Mouse (Mus musculus): ENCODE data around the gene Csmd2. TPM values are rescaled to one million over a fixed set of nuclear protein-coding genes. Genes with fewer than 3 reads are reported as not detected.

The Csmd2 gene
- polyA plus RNA-seq, 1 experiment from 2014 or later = 0.03 TPM

DNA sequence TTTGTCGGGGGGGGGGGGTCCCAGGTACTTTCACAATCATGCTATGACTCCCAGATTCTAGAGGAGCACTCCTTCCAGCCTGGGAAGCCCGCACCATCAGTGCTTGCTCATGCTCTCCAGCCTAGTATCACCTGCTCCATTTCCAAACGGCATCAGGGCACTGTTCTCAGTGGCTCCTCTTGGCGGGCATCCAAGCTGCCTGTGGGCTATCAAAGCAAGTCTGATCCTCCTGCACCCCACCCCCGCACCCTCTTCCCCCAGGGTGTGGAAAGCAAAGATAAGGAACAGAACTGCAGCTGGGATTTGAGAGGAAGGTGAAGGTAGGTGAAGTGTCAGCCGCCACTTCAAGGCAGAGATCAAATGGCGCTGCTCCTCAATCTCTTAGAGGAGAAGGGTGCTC lies 128.7 kb downstream of the Csmd2 start:
- 42% methylated on average over 7 of the region's 7 CpGs for WGBS (ENCODE audit: insufficient replicate concordance)
- H3K9ac ChIP-seq = no peak overlapping the region
- ATAC-seq (ENCODE audit: insufficient read depth) = no peak
- no peak overlapping the region for H3K4me2 ChIP-seq
- no peak overlapping the region for H3K27ac ChIP-seq (replicated peaks)
- H3K4me1 ChIP-seq (replicated peaks) = no peaks in the 10 kb centered on the region
- H3K27me3 ChIP-seq = no peaks in the 10 kb centered on the region
- H3K4me3 ChIP-seq (replicated peaks) = no peak overlapping the region
- no peaks in the 10 kb centered on the region for H3K36me3 ChIP-seq (replicated peaks)
- no peaks in the 10 kb centered on the region; the same call in 1 of the 2 replicates for H3K9me3 ChIP-seq (replicated peaks)

GRCm38 (mm10) chr4:128123281-128123680 lies 135.6 kb downstream of the Csmd2 start:
- no peak overlapping the region for H3K27ac ChIP-seq (replicated peaks)
- ATAC-seq (ENCODE audit: insufficient read depth) = no peak
- no peaks in the 10 kb centered on the region for H3K4me1 ChIP-seq (replicated peaks)
- no peak overlapping the region for H3K9ac ChIP-seq
- 63% methylated on average over 8 of the region's 8 CpGs for WGBS (ENCODE audit: insufficient replicate concordance)
- H3K27me3 ChIP-seq = no peaks in the 10 kb centered on the region
- no peaks in the 10 kb centered on the region for H3K36me3 ChIP-seq (replicated peaks)
- no peaks in the 10 kb centered on the region for H3K9me3 ChIP-seq (replicated peaks)
- H3K4me3 ChIP-seq (replicated peaks) = no peak overlapping the region
- H3K4me2 ChIP-seq = no peak overlapping the region

- Histone ChIP-seq H3K9ac (no peak overlapping the region), H3K27ac (replicated peaks) (no peak overlapping the region), H3K4me3 (replicated peaks) (no peak overlapping the region), H3K4me2 (no peak overlapping the region), H3K4me1 (replicated peaks) (no peaks in the 10 kb centered on the region), H3K27me3 (no peaks in the 10 kb centered on the region), H3K36me3 (replicated peaks) (no peaks in the 10 kb centered on the region), H3K9me3 (replicated peaks) (no peaks in the 10 kb centered on the region)
- WGBS (ENCODE audit: insufficient replicate concordance) = 60% methylated on average over 4 of the region's 4 CpGs
- no peak for ATAC-seq (ENCODE audit: insufficient read depth)
Observed at GRCm38 (mm10) chr4:128124738-128125137, 137.1 kb downstream of the Csmd2 start.

DNA sequence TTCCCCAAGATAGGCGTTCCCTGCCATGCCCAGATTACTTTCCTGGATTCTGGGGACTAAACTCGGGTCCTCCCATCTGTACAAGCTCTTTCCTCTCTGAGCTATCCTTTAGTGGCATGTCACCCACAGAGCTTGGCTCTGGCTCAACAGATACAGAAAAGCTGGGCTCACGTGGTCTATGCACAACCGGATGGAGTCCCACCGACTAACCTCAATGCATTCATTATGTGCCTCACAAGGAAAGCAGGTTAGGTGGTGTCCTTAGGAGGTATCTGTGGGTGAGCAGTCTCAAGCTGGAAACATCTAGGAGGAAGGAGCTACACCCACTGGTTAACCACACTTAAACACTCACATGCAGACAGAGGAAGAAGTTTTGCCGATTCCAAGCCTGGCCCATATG lies 140.9 kb downstream of the Csmd2 start:
- 58% methylated on average over 6 of the region's 6 CpGs for WGBS (ENCODE audit: insufficient replicate concordance)
- no peak for ATAC-seq (ENCODE audit: insufficient read depth)
- H3K27ac ChIP-seq (replicated peaks) = no peak overlapping the region

DNA sequence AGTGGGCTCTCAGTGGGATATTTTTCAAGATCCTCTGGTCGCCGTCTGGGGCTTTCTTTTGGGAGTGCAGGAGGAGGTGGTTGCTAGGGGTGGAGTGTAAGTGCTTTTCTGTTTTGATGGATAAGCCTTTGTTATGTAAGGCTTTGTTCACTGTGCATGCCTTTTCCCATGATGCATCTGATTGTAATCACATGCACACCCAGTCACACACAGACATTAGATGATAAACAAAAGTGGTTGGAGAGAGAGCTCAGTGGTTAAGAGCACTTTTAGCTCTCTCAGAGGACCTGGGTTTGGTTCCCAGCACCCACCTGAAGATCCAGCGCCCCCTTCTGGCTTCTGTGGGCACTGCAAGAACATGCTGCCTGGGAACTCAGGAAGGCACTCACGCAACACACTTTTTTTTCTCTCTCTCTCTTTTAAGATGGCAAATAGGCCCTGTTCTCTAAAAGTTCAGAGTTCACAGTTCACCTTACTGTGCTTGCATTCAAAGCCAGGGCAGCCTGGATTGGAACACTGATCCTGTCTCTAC lies 143.0 kb downstream of the Csmd2 start:
- WGBS (ENCODE audit: insufficient replicate concordance) = 52% methylated on average over 4 of the region's 4 CpGs
- Histone ChIP-seq H3K4me2 (no peak overlapping the region), H3K4me1 (replicated peaks) (no peaks in the 10 kb centered on the region), H3K9me3 (replicated peaks) (no peaks in the 10 kb centered on the region), H3K9ac (no peak overlapping the region), H3K36me3 (replicated peaks) (no peaks in the 10 kb centered on the region), H3K27me3 (no peaks in the 10 kb centered on the region), H3K27ac (replicated peaks) (no peak overlapping the region), H3K4me3 (replicated peaks) (no peak overlapping the region)
- no peak for ATAC-seq (ENCODE audit: insufficient read depth)

More for the DNA sequence above, 140.9 kb downstream of the Csmd2 start:
- Histone ChIP-seq H3K9ac (no peak overlapping the region), H3K4me2 (no peak overlapping the region), H3K4me1 (replicated peaks) (no peaks in the 10 kb centered on the region), H3K36me3 (replicated peaks) (no peaks in the 10 kb centered on the region), H3K4me3 (replicated peaks) (no peak overlapping the region), H3K27me3 (no peaks in the 10 kb centered on the region), H3K9me3 (replicated peaks) (no peaks in the 10 kb centered on the region)

GRCm38 (mm10) chr4:128131666-128132065 lies 144.0 kb downstream of the Csmd2 start:
- ATAC-seq (ENCODE audit: insufficient read depth) = no peak
- no peak overlapping the region for H3K4me2 ChIP-seq
- H3K36me3 ChIP-seq (replicated peaks) = no peaks in the 10 kb centered on the region
- no peaks in the 10 kb centered on the region for H3K27me3 ChIP-seq
- no peak overlapping the region for H3K27ac ChIP-seq (replicated peaks)
- H3K4me3 ChIP-seq (replicated peaks) = no peak overlapping the region
- no peaks in the 10 kb centered on the region for H3K9me3 ChIP-seq (replicated peaks)
- no peaks in the 10 kb centered on the region for H3K4me1 ChIP-seq (replicated peaks)
- H3K9ac ChIP-seq = no peak overlapping the region
- WGBS (ENCODE audit: insufficient replicate concordance) = 68% methylated on average over 4 of the region's 4 CpGs

- Histone ChIP-seq H3K9ac (no peak overlapping the region), H3K4me2 (no peak overlapping the region), H3K9me3 (replicated peaks) (no peaks in the 10 kb centered on the region), H3K36me3 (replicated peaks) (no peaks in the 10 kb centered on the region), H3K27ac (replicated peaks) (no peak overlapping the region), H3K4me1 (replicated peaks) (no peaks in the 10 kb centered on the region), H3K27me3 (no peaks in the 10 kb centered on the region), H3K4me3 (replicated peaks) (no peak overlapping the region)
- 67% methylated on average over 11 of the region's 11 CpGs for WGBS (ENCODE audit: insufficient replicate concordance)
- no peak for ATAC-seq (ENCODE audit: insufficient read depth)
Observed at GRCm38 (mm10) chr4:128132876-128133646, 145.4 kb downstream of the Csmd2 start.

GRCm38 (mm10) chr4:128134348-128134994 lies 146.8 kb downstream of the Csmd2 start:
- no peaks in the 10 kb centered on the region for H3K9me3 ChIP-seq (replicated peaks)
- no peak overlapping the region for H3K4me2 ChIP-seq
- no peak for ATAC-seq (ENCODE audit: insufficient read depth)
- no peak overlapping the region for H3K27ac ChIP-seq (replicated peaks)
- no peaks in the 10 kb centered on the region for H3K27me3 ChIP-seq
- no peak overlapping the region for H3K4me3 ChIP-seq (replicated peaks)
- H3K4me1 ChIP-seq (replicated peaks) = no peaks in the 10 kb centered on the region
- H3K9ac ChIP-seq = no peak overlapping the region
- no peaks in the 10 kb centered on the region for H3K36me3 ChIP-seq (replicated peaks)
- 70% methylated on average over 11 of the region's 11 CpGs for WGBS (ENCODE audit: insufficient replicate concordance)

- Histone ChIP-seq H3K27ac (replicated peaks) (no peak overlapping the region), H3K4me3 (replicated peaks) (no peak overlapping the region), H3K4me2 (no peak overlapping the region), H3K9ac (no peak overlapping the region), H3K27me3 (no peaks in the 10 kb centered on the region), H3K4me1 (replicated peaks) (no peaks in the 10 kb centered on the region), H3K36me3 (replicated peaks) (no peaks in the 10 kb centered on the region), H3K9me3 (replicated peaks) (no peaks in the 10 kb centered on the region)
- WGBS (ENCODE audit: insufficient replicate concordance) = 62% methylated on average over 12 of the region's 12 CpGs
- no peak for ATAC-seq (ENCODE audit: insufficient read depth)
Observed at GRCm38 (mm10) chr4:128135014-128135622, 147.5 kb downstream of the Csmd2 start.

DNA sequence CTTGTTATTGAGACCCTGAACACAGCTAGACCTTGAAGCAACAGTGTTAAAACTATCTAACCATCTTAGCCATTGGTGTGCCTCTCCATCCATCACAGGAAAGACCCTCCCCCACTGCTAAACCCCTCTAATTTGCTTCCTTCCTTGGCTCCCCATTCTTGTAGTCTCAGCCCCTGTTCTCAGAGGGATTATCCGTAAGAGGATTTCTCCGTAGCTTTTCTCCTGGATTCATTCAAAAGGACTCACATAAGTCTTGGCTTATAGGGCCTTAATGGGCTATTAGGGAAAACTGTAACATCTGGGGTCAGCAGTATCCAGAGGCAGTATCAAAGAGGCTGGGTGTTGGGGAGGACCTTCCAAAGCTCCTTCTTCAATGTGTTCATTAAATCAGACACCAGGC lies 152.3 kb downstream of the Csmd2 start:
- no peaks in the 10 kb centered on the region for H3K36me3 ChIP-seq (replicated peaks)
- no peaks in the 10 kb centered on the region for H3K27me3 ChIP-seq
- no peak overlapping the region for H3K9ac ChIP-seq
- H3K9me3 ChIP-seq (replicated peaks) = 0 out of 2 replicates have a peak, but pooled peaks cover 3% of the 10 kb centered on the region
- H3K27ac ChIP-seq (replicated peaks) = no peak overlapping the region
- H3K4me3 ChIP-seq (replicated peaks) = no peak overlapping the region
- H3K4me1 ChIP-seq (replicated peaks) = no peaks in the 10 kb centered on the region
- no peak overlapping the region for H3K4me2 ChIP-seq
- 68% methylated on average over 2 of the region's 2 CpGs for WGBS (ENCODE audit: insufficient replicate concordance)
- ATAC-seq (ENCODE audit: insufficient read depth) = no peak

All from liver, embryonic 15.5 days (tissue).